Mouse (Mus musculus): ENCODE data around the gene Hmgn2. TPM values are rescaled to one million over a fixed set of nuclear protein-coding genes. Genes with fewer than 3 reads are reported as not detected.

Hmgn2 gene
- total RNA-seq, 2 experiments from 2014 or later = 133 to 138 TPM

- DNase-seq (ENCODE audit: extremely low spot score in 1 of 2, low spot score in 1 of 2) = no peak
Observed at GRCm38 (mm10) chr4:133980496-133980895, 12.0 kb upstream of the Hmgn2 start.

- no peak for DNase-seq (ENCODE audit: extremely low spot score in 1 of 2, low spot score in 1 of 2)
Observed at GRCm38 (mm10) chr4:133978021-133978711, 9.7 kb upstream of the Hmgn2 start.

- DNase-seq (ENCODE audit: extremely low spot score in 1 of 2, low spot score in 1 of 2) = no peak
Observed at GRCm38 (mm10) chr4:133971741-133972140, 3.3 kb upstream of the Hmgn2 start.

GRCm38 (mm10) chr4:133970876-133971275 is 2.4 kb upstream of the Hmgn2 start:
- no peak for DNase-seq (ENCODE audit: extremely low spot score in 1 of 2, low spot score in 1 of 2)

GRCm38 (mm10) chr4:133970196-133970595 is 1.7 kb upstream of the Hmgn2 start:
- DNase-seq (ENCODE audit: extremely low spot score in 1 of 2, low spot score in 1 of 2) = peak; percentile 16 to 35

GRCm38 (mm10) chr4:133969114-133969770 is 792 bp upstream of the Hmgn2 start:
- DNase-seq (ENCODE audit: extremely low spot score in 1 of 2, low spot score in 1 of 2) = no peak

- peak; percentile 84 for DNase-seq (ENCODE audit: extremely low spot score in 1 of 2, low spot score in 1 of 2)
Observed at GRCm38 (mm10) chr4:133967866-133968149, 642 bp downstream of the Hmgn2 start.

GRCm38 (mm10) chr4:133967138-133967865 is 1.1 kb downstream of the Hmgn2 start:
- peak; percentile 93 to 98 for DNase-seq (ENCODE audit: extremely low spot score in 1 of 2, low spot score in 1 of 2)

- no peak for DNase-seq (ENCODE audit: extremely low spot score in 1 of 2, low spot score in 1 of 2)
Observed at GRCm38 (mm10) chr4:133966271-133966940, 2.0 kb downstream of the Hmgn2 start.

- DNase-seq (ENCODE audit: extremely low spot score in 1 of 2, low spot score in 1 of 2) = no peak
Observed at GRCm38 (mm10) chr4:133962566-133962965, 5.9 kb downstream of the Hmgn2 start.

- DNase-seq (ENCODE audit: extremely low spot score in 1 of 2, low spot score in 1 of 2) = no peak
Observed at GRCm38 (mm10) chr4:133958884-133959283, 9.6 kb downstream of the Hmgn2 start.

GRCm38 (mm10) chr4:133956358-133956757 is 12.1 kb downstream of the Hmgn2 start:
- DNase-seq (ENCODE audit: extremely low spot score in 1 of 2, low spot score in 1 of 2) = no peak

- no peak for DNase-seq (ENCODE audit: extremely low spot score in 1 of 2, low spot score in 1 of 2)
Observed at GRCm38 (mm10) chr4:133946736-133947135, 21.7 kb downstream of the Hmgn2 start.

- no peak for DNase-seq (ENCODE audit: extremely low spot score in 1 of 2, low spot score in 1 of 2)
Observed at GRCm38 (mm10) chr4:133943791-133944190, 24.7 kb downstream of the Hmgn2 start.

- no peak for DNase-seq (ENCODE audit: extremely low spot score in 1 of 2, low spot score in 1 of 2)
Observed at GRCm38 (mm10) chr4:133942679-133943078, 25.8 kb downstream of the Hmgn2 start.

GRCm38 (mm10) chr4:133941576-133941975 is 26.9 kb downstream of the Hmgn2 start:
- DNase-seq (ENCODE audit: extremely low spot score in 1 of 2, low spot score in 1 of 2) = no peak

GRCm38 (mm10) chr4:133940386-133941260 is 27.8 kb downstream of the Hmgn2 start:
- no peak for DNase-seq (ENCODE audit: extremely low spot score in 1 of 2, low spot score in 1 of 2)

- no peak for DNase-seq (ENCODE audit: extremely low spot score in 1 of 2, low spot score in 1 of 2)
Observed at GRCm38 (mm10) chr4:133938077-133938476, 30.4 kb downstream of the Hmgn2 start.

GRCm38 (mm10) chr4:133931785-133932184 is 36.7 kb downstream of the Hmgn2 start:
- no peak for DNase-seq (ENCODE audit: extremely low spot score in 1 of 2, low spot score in 1 of 2)

- DNase-seq (ENCODE audit: extremely low spot score in 1 of 2, low spot score in 1 of 2) = peak in 1 of 2 experiments; percentile 26
Observed at GRCm38 (mm10) chr4:133931349-133931748, 37.1 kb downstream of the Hmgn2 start.
